Mouse (Mus musculus) urinary bladder, postnatal 25 days (tissue): ENCODE measurements around the gene Rpgr.

Source experiments
- DNase-seq: peaks from one replicate; pipeline ENCODE4 v3.0.0; 2022; ENCODE audit warnings: low spot score

The Rpgr gene

GRCm38 (mm10) chrX:10071529-10071928, 145.2 kb downstream of the Rpgr start:
- no peak for DNase-seq

- peak; percentile 7 for DNase-seq
Measured at GRCm38 (mm10) chrX:10070689-10071088, 146.0 kb downstream of the Rpgr start.

- no peak for DNase-seq
Measured at GRCm38 (mm10) chrX:10069405-10069804, 147.3 kb downstream of the Rpgr start.

- DNase-seq: no peak
Measured at GRCm38 (mm10) chrX:10063781-10064180, 152.9 kb downstream of the Rpgr start.

- no peak for DNase-seq
Measured at GRCm38 (mm10) chrX:10063361-10063760, 153.4 kb downstream of the Rpgr start.

GRCm38 (mm10) chrX:10062201-10062600, 154.5 kb downstream of the Rpgr start:
- no peak for DNase-seq

GRCm38 (mm10) chrX:10034666-10035065, 182.1 kb downstream of the Rpgr start:
- no peak for DNase-seq
